Mouse (Mus musculus) spleen, adult 2 months (tissue): ENCODE results near the gene Ubac2.

Experiments used
- CTCF ChIP-seq: fragments of 200-500 bp; IDR thresholded peaks from 2 replicates; pipeline ENCODE4 v1.5.1; 2011; ENCODE audit warnings: mild to moderate bottlenecking, inconsistent platforms; ENCODE audit not compliant: insufficient read depth, insufficient read length, insufficient replicate concordance; ENCODE audit errors: extremely low read depth
- POLR2A ChIP-seq: fragments of 200-500 bp; IDR thresholded peaks from 2 replicates; pipeline ENCODE4 v1.6.1; 2011; ENCODE audit warnings: low read depth, low read length, inconsistent platforms

GRCm38 (mm10) chr14:121933906-121934596 is 55.6 kb downstream of the Ubac2 start:
- TF ChIP-seq POLR2A = no peak
- TF ChIP-seq CTCF = no peak
